Mouse (Mus musculus): ENCODE results near the gene Ybx3. TPM values are rescaled to one million over a fixed set of nuclear protein-coding genes. Genes with fewer than 3 reads are reported as not detected.

Gene Ybx3
- 17.6 and 21.3 TPM in 2 replicates for polyA plus RNA-seq (2015; fragmentation: Nextera tagmentation; extraction: Ambion mirVana)

DNA sequence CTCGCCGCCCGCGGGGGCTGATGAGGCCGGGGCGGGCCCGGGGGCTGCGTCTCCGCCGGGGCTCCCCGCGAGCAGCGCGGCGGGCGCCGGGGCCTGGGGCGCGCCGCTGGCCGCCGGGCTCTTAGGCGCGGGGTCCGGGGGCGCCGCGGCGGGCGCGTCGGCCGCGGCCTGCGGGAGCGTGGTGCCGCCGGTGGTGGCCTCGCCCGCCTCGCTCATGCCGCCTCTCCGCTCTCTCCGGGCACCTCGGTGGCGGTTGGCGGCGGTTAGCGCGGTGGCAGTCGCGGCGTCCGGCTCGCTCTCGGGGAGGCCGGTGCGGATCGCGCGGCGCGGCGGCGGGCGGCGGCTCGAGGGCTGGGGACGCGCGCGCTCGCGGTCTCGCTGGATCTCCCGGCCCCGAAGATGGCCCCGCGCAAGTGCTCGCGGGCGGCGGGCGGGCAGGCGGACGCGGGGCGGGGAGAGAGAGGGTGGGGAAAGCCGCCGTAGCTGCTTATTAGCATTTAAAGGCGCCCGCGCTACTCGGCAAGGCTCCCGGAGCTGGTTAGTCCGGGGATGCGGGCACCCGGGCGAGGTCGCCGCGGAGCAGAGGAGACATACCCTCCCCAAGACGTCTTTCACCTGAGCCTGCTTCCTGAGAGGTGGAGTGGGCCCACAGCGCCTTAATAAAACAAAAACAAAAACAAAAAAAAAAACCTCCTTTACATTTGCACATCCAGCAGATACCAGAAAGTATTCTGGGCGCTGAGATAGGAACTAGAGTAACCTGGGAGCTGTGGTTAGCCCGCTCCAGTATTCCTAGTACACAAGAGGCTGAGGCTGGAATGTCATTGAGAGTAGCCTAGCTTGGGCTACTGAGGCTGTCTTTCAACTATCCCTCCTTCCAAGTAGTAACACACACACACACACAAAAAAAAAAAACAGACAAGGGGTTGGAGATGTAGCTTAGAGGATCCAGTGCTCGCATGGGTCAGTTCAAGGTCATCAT is at the start of gene Ybx3:
TSS of gene Ybx3 (minus strand) at position 437 of the 982 bp plus-strand sequence.
- under 1% methylated on average over 49 of the region's 107 CpGs for WGBS
- no peaks in the 10 kb centered on the region for H3K36me3 ChIP-seq (ENCODE audit: control insufficient read depth, insufficient read depth)
- peaks cover 22% of the 10 kb centered on the region for H3K4me1 ChIP-seq (replicated peaks; ENCODE audit: control insufficient read depth, insufficient read depth, low read length)
- no peaks in the 10 kb centered on the region for H3K27me3 ChIP-seq (replicated peaks; ENCODE audit: control insufficient read depth, insufficient read depth, low read length)
- peak; percentile 94 for ATAC-seq
- peak within 1 kb of the TSS; percentile 79 for H3K9ac ChIP-seq (replicated peaks; ENCODE audit: low read depth, low read length)
- peak within 1 kb of the TSS; percentile 96 for H3K4me2 ChIP-seq (ENCODE audit: low read length)
- H3K9me3 ChIP-seq (ENCODE audit: control insufficient read depth, low read length) = no peaks in the 10 kb centered on the region
- H3K27ac ChIP-seq (ENCODE audit: low read length) = peak within 1 kb of the TSS; percentile 84
- peak within 1 kb of the TSS; percentile 86 for H3K4me3 ChIP-seq (replicated peaks; ENCODE audit: low read length)

- no peak overlapping the region for H3K4me2 ChIP-seq (ENCODE audit: low read length)
- H3K27me3 ChIP-seq (replicated peaks; ENCODE audit: control insufficient read depth, insufficient read depth, low read length) = no peaks in the 10 kb centered on the region
- no peak overlapping the region for H3K9ac ChIP-seq (replicated peaks; ENCODE audit: low read depth, low read length)
- ATAC-seq = no peak
- H3K27ac ChIP-seq (ENCODE audit: low read length) = no peak overlapping the region
- no peaks in the 10 kb centered on the region for H3K36me3 ChIP-seq (ENCODE audit: control insufficient read depth, insufficient read depth)
- peaks cover 2% of the 10 kb centered on the region; the same call in 1 of the 2 replicates for H3K4me1 ChIP-seq (replicated peaks; ENCODE audit: control insufficient read depth, insufficient read depth, low read length)
- H3K4me3 ChIP-seq (replicated peaks; ENCODE audit: low read length) = no peak overlapping the region
- no peaks in the 10 kb centered on the region for H3K9me3 ChIP-seq (ENCODE audit: control insufficient read depth, low read length)
Observed at GRCm38 (mm10) chr6:131436626-131437025, 48.4 kb upstream of the Ybx3 start.

DNA sequence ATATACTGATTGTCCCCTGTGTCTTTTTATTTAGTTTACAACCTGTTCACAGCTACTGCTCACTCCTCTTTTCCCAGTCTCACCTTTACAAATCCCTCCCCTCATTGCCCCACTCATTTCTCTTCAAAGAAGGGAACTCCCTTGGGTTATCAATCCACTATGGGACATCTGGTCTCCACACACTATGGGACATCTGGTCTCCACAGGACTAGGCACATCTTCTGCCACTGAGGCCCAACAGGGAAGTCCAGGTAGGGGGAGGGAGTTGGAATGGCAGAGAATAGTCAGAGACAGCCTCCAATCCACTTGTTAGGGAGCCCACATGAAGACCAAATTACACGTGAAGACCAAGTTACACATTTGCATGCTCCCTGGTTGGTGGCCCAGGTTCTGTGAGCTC is 45.8 kb upstream of the Ybx3 start:
- H3K36me3 ChIP-seq (ENCODE audit: control insufficient read depth, insufficient read depth) = no peaks in the 10 kb centered on the region
- H3K27me3 ChIP-seq (replicated peaks; ENCODE audit: control insufficient read depth, insufficient read depth, low read length) = no peaks in the 10 kb centered on the region
- 45% methylated on average over 1 of the region's 1 CpGs for WGBS
- no peaks in the 10 kb centered on the region for H3K9me3 ChIP-seq (ENCODE audit: control insufficient read depth, low read length)
- ATAC-seq = no peak
- H3K9ac ChIP-seq (replicated peaks; ENCODE audit: low read depth, low read length) = no peak overlapping the region; the same call in 1 of the 2 replicates
- peak overlapping the region; percentile 77 for H3K4me2 ChIP-seq (ENCODE audit: low read length)
- H3K27ac ChIP-seq (ENCODE audit: low read length) = no peak overlapping the region
- peaks cover 2% of the 10 kb centered on the region; the same call in 1 of the 2 replicates for H3K4me1 ChIP-seq (replicated peaks; ENCODE audit: control insufficient read depth, insufficient read depth, low read length)
- peak overlapping the region; percentile 41 for H3K4me3 ChIP-seq (replicated peaks; ENCODE audit: low read length)

DNA sequence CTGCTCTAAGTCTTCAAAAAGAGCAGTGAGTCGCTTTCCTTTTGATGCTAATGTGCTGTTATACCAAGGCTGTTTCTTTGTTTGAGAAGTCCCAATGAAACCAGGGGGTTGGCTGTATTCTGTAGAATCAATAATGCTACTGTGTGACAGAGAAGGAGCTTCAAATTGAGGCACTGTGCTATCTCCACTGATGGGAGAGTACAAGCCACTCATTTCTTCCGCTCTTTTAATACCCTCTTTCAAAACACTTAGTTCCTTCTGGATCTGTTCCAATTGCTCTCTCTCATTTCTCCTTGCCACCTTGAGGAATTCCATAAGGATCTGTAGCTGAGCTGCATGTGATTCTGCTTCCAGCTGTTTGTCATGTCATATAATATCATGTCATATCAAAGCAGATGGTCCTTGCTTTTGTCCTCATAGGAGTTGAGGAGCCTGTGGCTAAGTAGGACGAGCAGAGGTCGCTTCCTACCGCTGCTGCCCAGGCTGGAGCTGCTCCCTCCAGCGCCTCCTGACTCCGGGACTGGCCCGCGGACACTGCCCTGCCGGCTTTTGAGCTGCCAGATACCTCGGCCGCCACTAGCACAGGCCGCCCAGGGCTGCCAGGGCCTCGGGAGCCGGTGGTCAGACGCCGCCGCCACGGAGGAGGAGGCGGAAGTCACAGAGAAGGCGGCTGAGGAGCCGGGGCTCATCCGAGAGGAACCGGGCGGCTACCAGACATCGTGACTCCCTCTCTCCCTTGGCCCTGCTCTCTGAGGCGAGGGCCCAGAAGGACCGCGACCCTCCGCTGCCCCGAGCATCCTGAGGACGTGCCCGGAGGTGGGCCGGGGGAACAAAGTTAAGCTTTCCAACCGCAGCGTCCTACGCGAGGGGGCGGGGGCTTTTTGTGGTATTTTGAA is 45.1 kb upstream of the Ybx3 start:
- WGBS = 6% methylated on average over 36 of the region's 39 CpGs
- H3K4me1 ChIP-seq (replicated peaks; ENCODE audit: control insufficient read depth, insufficient read depth, low read length) = peaks cover 2% of the 10 kb centered on the region; the same call in 1 of the 2 replicates
- H3K9ac ChIP-seq (replicated peaks; ENCODE audit: low read depth, low read length) = peak overlapping the region; percentile 60
- no peak overlapping the region for H3K27ac ChIP-seq (ENCODE audit: low read length)
- peak; percentile 71 for ATAC-seq
- no peaks in the 10 kb centered on the region for H3K36me3 ChIP-seq (ENCODE audit: control insufficient read depth, insufficient read depth)
- H3K27me3 ChIP-seq (replicated peaks; ENCODE audit: control insufficient read depth, insufficient read depth, low read length) = no peaks in the 10 kb centered on the region
- H3K4me3 ChIP-seq (replicated peaks; ENCODE audit: low read length) = peak overlapping the region; percentile 41
- H3K9me3 ChIP-seq (ENCODE audit: control insufficient read depth, low read length) = no peaks in the 10 kb centered on the region
- peak overlapping the region; percentile 77 for H3K4me2 ChIP-seq (ENCODE audit: low read length)

GRCm38 (mm10) chr6:131421572-131421971 is 33.3 kb upstream of the Ybx3 start:
- Histone ChIP-seq H3K4me1 (replicated peaks; ENCODE audit: control insufficient read depth, insufficient read depth, low read length) (0 out of 2 replicates have a peak, but pooled peaks cover 3% of the 10 kb centered on the region), H3K27ac (ENCODE audit: low read length) (no peak overlapping the region), H3K36me3 (ENCODE audit: control insufficient read depth, insufficient read depth) (no peaks in the 10 kb centered on the region), H3K9ac (replicated peaks; ENCODE audit: low read depth, low read length) (no peak overlapping the region), H3K4me2 (ENCODE audit: low read length) (no peak overlapping the region), H3K27me3 (replicated peaks; ENCODE audit: control insufficient read depth, insufficient read depth, low read length) (no peaks in the 10 kb centered on the region), H3K4me3 (replicated peaks; ENCODE audit: low read length) (no peak overlapping the region), H3K9me3 (ENCODE audit: control insufficient read depth, low read length) (no peaks in the 10 kb centered on the region)
- no peak for ATAC-seq
- whole genome bisulfite sequencing = 61% methylated on average over 3 of the region's 3 CpGs

- H3K9ac ChIP-seq (replicated peaks; ENCODE audit: low read depth, low read length) = no peak overlapping the region
- no peaks in the 10 kb centered on the region for H3K9me3 ChIP-seq (ENCODE audit: control insufficient read depth, low read length)
- no peaks in the 10 kb centered on the region for H3K27me3 ChIP-seq (replicated peaks; ENCODE audit: control insufficient read depth, insufficient read depth, low read length)
- ATAC-seq = no peak
- 82% methylated on average over 3 of the region's 3 CpGs for WGBS
- H3K27ac ChIP-seq (ENCODE audit: low read length) = no peak overlapping the region
- no peaks in the 10 kb centered on the region for H3K36me3 ChIP-seq (ENCODE audit: control insufficient read depth, insufficient read depth)
- H3K4me2 ChIP-seq (ENCODE audit: low read length) = no peak overlapping the region
- H3K4me3 ChIP-seq (replicated peaks; ENCODE audit: low read length) = no peak overlapping the region
- 0 out of 2 replicates have a peak, but pooled peaks cover 3% of the 10 kb centered on the region for H3K4me1 ChIP-seq (replicated peaks; ENCODE audit: control insufficient read depth, insufficient read depth, low read length)
Observed at GRCm38 (mm10) chr6:131419614-131420013, 31.3 kb upstream of the Ybx3 start.

GRCm38 (mm10) chr6:131418770-131419169 is 30.5 kb upstream of the Ybx3 start:
- Histone ChIP-seq H3K4me2 (ENCODE audit: low read length) (no peak overlapping the region), H3K9ac (replicated peaks; ENCODE audit: low read depth, low read length) (no peak overlapping the region), H3K4me3 (replicated peaks; ENCODE audit: low read length) (no peak overlapping the region), H3K9me3 (ENCODE audit: control insufficient read depth, low read length) (no peaks in the 10 kb centered on the region), H3K27me3 (replicated peaks; ENCODE audit: control insufficient read depth, insufficient read depth, low read length) (no peaks in the 10 kb centered on the region), H3K27ac (ENCODE audit: low read length) (no peak overlapping the region), H3K36me3 (ENCODE audit: control insufficient read depth, insufficient read depth) (no peaks in the 10 kb centered on the region), H3K4me1 (replicated peaks; ENCODE audit: control insufficient read depth, insufficient read depth, low read length) (0 out of 2 replicates have a peak, but pooled peaks cover 3% of the 10 kb centered on the region)
- ATAC-seq = peak; percentile 59

DNA sequence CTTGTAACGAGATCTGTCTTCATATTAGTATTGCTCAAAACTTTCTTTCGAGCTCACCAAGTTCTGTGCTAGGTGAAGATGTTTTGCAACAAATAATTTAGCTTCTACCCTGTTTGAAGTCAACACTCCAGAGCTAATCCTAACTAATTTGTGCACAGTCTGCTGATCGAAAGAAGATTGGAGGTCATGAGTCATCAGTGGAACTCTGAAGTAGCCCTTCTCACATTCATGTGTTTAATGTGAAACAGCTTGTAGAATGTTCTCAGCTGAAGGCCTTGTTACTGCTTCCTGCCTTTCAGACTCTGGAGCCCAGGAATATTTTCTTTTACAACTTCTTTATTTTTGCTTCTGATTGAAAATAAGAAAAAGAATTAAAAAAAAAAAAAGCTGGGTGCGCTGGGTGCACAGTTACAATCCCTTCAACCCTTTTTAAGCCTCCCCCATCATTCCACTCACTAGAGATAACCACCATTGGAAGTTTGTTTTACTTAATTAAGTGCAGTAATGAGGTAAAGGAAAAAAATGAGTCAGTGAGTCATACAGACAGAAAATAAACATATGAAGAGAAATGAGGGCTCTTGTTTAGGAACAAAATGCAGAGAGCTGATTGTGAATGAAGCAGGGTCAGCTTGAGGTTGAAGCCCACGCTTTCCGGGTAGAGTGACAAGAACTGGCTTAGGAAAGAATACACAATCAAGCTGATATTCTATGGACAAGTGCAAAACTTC is 23.0 kb upstream of the Ybx3 start:
- no peak overlapping the region for H3K4me3 ChIP-seq (replicated peaks; ENCODE audit: low read length)
- WGBS = 80% methylated on average over 6 of the region's 6 CpGs
- no peak for ATAC-seq
- no peaks in the 10 kb centered on the region for H3K9me3 ChIP-seq (ENCODE audit: control insufficient read depth, low read length)
- no peak overlapping the region for H3K9ac ChIP-seq (replicated peaks; ENCODE audit: low read depth, low read length)
- no peaks in the 10 kb centered on the region for H3K27me3 ChIP-seq (replicated peaks; ENCODE audit: control insufficient read depth, insufficient read depth, low read length)
- no peaks in the 10 kb centered on the region for H3K36me3 ChIP-seq (ENCODE audit: control insufficient read depth, insufficient read depth)
- H3K4me2 ChIP-seq (ENCODE audit: low read length) = no peak overlapping the region
- no peaks in the 10 kb centered on the region for H3K4me1 ChIP-seq (replicated peaks; ENCODE audit: control insufficient read depth, insufficient read depth, low read length)
- H3K27ac ChIP-seq (ENCODE audit: low read length) = no peak overlapping the region

All from forebrain, embryonic 16.5 days (tissue).